In genomic region chr17:69770046-69770445, GRCm38 (mm10) we compare ENCODE assay signal across 16 mouse cellular contexts.
A peak's percentile ranks its signal among the peaks of the same experiment; 100 is the strongest.
DNase-seq lines count a peak whose midpoint lies in the region; ATAC-seq and TF ChIP-seq lines count a peak whose summit lies in the region.
"Had no signal": no experiment of that assay in that cellular context is flagged by ENCODE, and none has a peak within 500 bp of the region (broad histone marks: within the 10 kb centered on the region; RNA-seq: fewer than 3 reads in every experiment).

No protein-coding gene starts in this region.

- no peak for ATAC-seq in midbrain, embryonic 16.5 days
- ATAC-seq: midbrain, embryonic 13.5 days; Patski had no signal

- H3K4me1 ChIP-seq in midbrain, embryonic 16.5 days (ENCODE audit: control insufficient read depth, insufficient read depth, low read length): no peaks in the 10 kb centered on the region
- H3K4me1 ChIP-seq: heart, embryonic 10.5 days; hindbrain, embryonic 12.5 days; kidney, embryonic 15.5 days; limb, embryonic 15.5 days had no signal

- peak; percentile 84 for DNase-seq in brain, embryonic 14.5 days (ENCODE audit: low read depth)
- DNase-seq in cerebellum, postnatal 10 days: peak; percentile 28 to 40
- DNase-seq in layer of hippocampus, adult 2 months (ENCODE audit: low spot score in 2 of 2): peak; percentile 70 to 86
- DNase-seq in left cerebral cortex, postnatal 36 days (ENCODE audit: low spot score in 2 of 2): peak; percentile 46 to 47
- no peak for DNase-seq in spleen, postnatal 10 days (ENCODE audit: low spot score in 2 of 2)
- no peak for DNase-seq in gastrocnemius, postnatal 36 days
- no peak for DNase-seq in T-cell, adult 2 months (ENCODE audit: low spot score)
- DNase-seq: adrenal gland, postnatal 14 days; thymus, postnatal 36 days had no signal

- TF ChIP-seq CTCF in brain, embryonic 14.5 days (IDR thresholded peaks at IDR 0.05; ENCODE audit: borderline replicate concordance, extremely low read depth, insufficient read depth, insufficient read length): no peak
- no peak for TF ChIP-seq CTCF in layer of hippocampus, adult 2 months (conservative IDR thresholded peaks at IDR 0.05)

- intact Hi-C loops in left cerebral cortex, postnatal 36 days (cut with DNase I): loop anchor here (5.0 kb wide), 2 partner anchors 88 to 197 kb away; partner anchors contain the start of gene Dlgap1
- intact Hi-C loops in gastrocnemius, postnatal 36 days (cut with DNase I): no loop called here

- no peak overlapping the region for H3K4me3 ChIP-seq in layer of hippocampus, adult 2 months
- H3K4me3 ChIP-seq in midbrain, embryonic 16.5 days (ENCODE audit: low read depth, low read length): no peak overlapping the region
- H3K4me3 ChIP-seq: heart, embryonic 10.5 days; hindbrain, embryonic 12.5 days; kidney, embryonic 15.5 days; limb, embryonic 15.5 days; midbrain, embryonic 13.5 days had no signal

- WGBS in midbrain, embryonic 16.5 days: 76% methylated on average over 4 of the region's 4 CpGs

- peak overlapping the region; percentile 87 for H3K27ac ChIP-seq in layer of hippocampus, adult 2 months
- H3K27ac ChIP-seq in midbrain, embryonic 16.5 days (ENCODE audit: low read length): no peak overlapping the region
- H3K27ac ChIP-seq: heart, embryonic 10.5 days; hindbrain, embryonic 12.5 days; kidney, embryonic 15.5 days; limb, embryonic 15.5 days; midbrain, embryonic 13.5 days had no signal

- no peak overlapping the region for H3K4me2 ChIP-seq in midbrain, embryonic 16.5 days (ENCODE audit: low read length)
- H3K4me2 ChIP-seq: hindbrain, embryonic 12.5 days; kidney, embryonic 15.5 days; limb, embryonic 15.5 days; midbrain, embryonic 13.5 days had no signal

- no peak overlapping the region for H3K9ac ChIP-seq in midbrain, embryonic 16.5 days (ENCODE audit: low read depth, low read length)
- H3K9ac ChIP-seq: hindbrain, embryonic 12.5 days; kidney, embryonic 15.5 days; limb, embryonic 15.5 days; midbrain, embryonic 13.5 days had no signal

- H3K9me3 ChIP-seq in midbrain, embryonic 16.5 days (replicated peaks; ENCODE audit: control insufficient read depth, low read length, poor library complexity, severe bottlenecking): no peaks in the 10 kb centered on the region
- H3K9me3 ChIP-seq: heart, embryonic 10.5 days; hindbrain, embryonic 12.5 days; kidney, embryonic 15.5 days; limb, embryonic 15.5 days; midbrain, embryonic 13.5 days had no signal

- no peak for TF ChIP-seq POLR2A in brain, embryonic 14.5 days (IDR thresholded peaks at IDR 0.05; ENCODE audit: borderline replicate concordance, extremely low read depth, insufficient read depth, insufficient read length, poor library complexity, severe bottlenecking)

- no peaks in the 10 kb centered on the region for H3K27me3 ChIP-seq in midbrain, embryonic 16.5 days (ENCODE audit: control insufficient read depth, insufficient read depth, low read depth, low read length)
- H3K27me3 ChIP-seq: hindbrain, embryonic 12.5 days; kidney, embryonic 15.5 days; limb, embryonic 15.5 days; midbrain, embryonic 13.5 days had no signal

- H3K36me3 ChIP-seq in midbrain, embryonic 16.5 days (ENCODE audit: control insufficient read depth, insufficient read depth, low read length): no peaks in the 10 kb centered on the region
- H3K36me3 ChIP-seq: heart, embryonic 10.5 days; hindbrain, embryonic 12.5 days; kidney, embryonic 15.5 days; limb, embryonic 15.5 days; midbrain, embryonic 13.5 days had no signal

Comparison
In these comparisons a context has a peak if more than half of its experiments do, and no peak if none do; other contexts are left out.
1. DNase-seq: peak in brain, embryonic 14.5 days (single experiment), cerebellum, postnatal 10 days (2 of 2), layer of hippocampus, adult 2 months (2 of 2) and left cerebral cortex, postnatal 36 days (2 of 2); none in spleen, postnatal 10 days (0 of 2), gastrocnemius, postnatal 36 days (0 of 2) and T-cell, adult 2 months (single experiment).